Mouse (Mus musculus): ENCODE results near the gene Catsper2. TPM values are rescaled to one million over a fixed set of nuclear protein-coding genes. Genes with fewer than 3 reads are reported as not detected.

Gene Catsper2
- total and polyA plus RNA-seq, 2 experiments from 2014 or later, result 3.0 to 3.8 TPM

DNA sequence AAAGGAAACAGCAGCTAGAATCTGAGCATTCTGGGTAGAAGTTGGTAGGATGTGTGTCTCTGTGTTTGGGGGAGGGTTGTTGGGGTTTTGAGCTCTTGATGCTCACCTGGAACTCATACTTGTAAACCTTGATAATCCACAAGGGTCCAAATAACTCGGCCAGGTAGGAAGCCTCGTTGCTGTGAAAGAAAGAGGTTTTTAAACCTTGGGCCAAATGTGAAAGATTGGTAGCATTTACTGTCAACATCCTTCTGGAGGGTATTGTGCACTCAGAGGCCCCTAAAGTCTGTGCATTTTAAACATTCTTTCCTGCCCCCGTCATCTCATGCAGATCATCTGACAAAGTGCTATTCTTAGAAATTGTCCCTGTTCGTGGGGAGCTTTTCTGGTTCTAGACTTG lies 39.4 kb upstream of the Catsper2 start, which contains the start of gene Hypk:
Hypk (plus strand) TSS at position 301 of the 400 bp plus-strand sequence.
- no peak within 1 kb of the TSS for H3K4me2 ChIP-seq (ENCODE audit: low read depth, low read length, poor library complexity, severe bottlenecking)
- H3K9ac ChIP-seq (replicated peaks; ENCODE audit: low read length, poor library complexity, severe bottlenecking), result no peak within 1 kb of the TSS
- no peak for ATAC-seq (ENCODE audit: low FRiP score)
- H3K4me3 ChIP-seq (ENCODE audit: low read depth, low read length), result no peak within 1 kb of the TSS
- H3K36me3 ChIP-seq (ENCODE audit: insufficient read depth, low read length), result peaks cover 12% of the 10 kb centered on the region; the same call in 1 of the 2 replicates
- WGBS, result 83% methylated on average over 4 of the region's 4 CpGs
- 0 out of 2 replicates have a peak, but pooled peaks cover 4% of the 10 kb centered on the region for H3K4me1 ChIP-seq (ENCODE audit: insufficient read depth, low read length)
- H3K9me3 ChIP-seq (ENCODE audit: low read length), result no peaks in the 10 kb centered on the region
- TF ChIP-seq CTCF (IDR thresholded peaks at IDR 0.05), result no peak
- no peak within 1 kb of the TSS for H3K27ac ChIP-seq (ENCODE audit: low read depth, low read length)
- DNase-seq (ENCODE audit: low spot score), result no peak
- no peaks in the 10 kb centered on the region for H3K27me3 ChIP-seq (ENCODE audit: insufficient read depth, low read length)

DNA sequence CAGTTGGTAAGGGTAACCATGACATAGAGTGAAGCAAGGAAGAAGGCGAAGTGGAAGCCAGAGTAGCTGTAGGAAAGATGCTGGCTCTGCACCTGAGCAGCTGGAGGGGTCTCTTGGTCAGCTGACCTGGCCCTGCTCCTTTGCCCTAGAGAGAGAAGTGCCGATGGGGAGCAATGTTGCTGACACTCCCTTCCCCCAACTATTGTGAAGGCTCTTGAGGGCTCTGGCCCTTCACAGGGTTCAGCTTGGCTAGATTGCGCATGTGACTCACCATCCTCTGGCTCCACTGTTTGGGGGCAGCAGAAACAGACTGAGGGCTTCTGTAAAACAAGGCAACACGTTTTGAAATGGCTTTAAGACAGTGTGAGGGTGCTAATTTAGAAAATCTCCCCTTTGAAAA lies 38.8 kb upstream of the Catsper2 start:
- ATAC-seq (ENCODE audit: low FRiP score) (no peak), DNase-seq (ENCODE audit: low spot score) (no peak)
- no peak for TF ChIP-seq CTCF (IDR thresholded peaks at IDR 0.05)
- no peaks in the 10 kb centered on the region for H3K9me3 ChIP-seq (ENCODE audit: low read length)
- H3K4me2 ChIP-seq (ENCODE audit: low read depth, low read length, poor library complexity, severe bottlenecking), result no peak overlapping the region
- H3K27ac ChIP-seq (ENCODE audit: low read depth, low read length), result no peak overlapping the region
- no peaks in the 10 kb centered on the region for H3K27me3 ChIP-seq (ENCODE audit: insufficient read depth, low read length)
- no peak overlapping the region for H3K4me3 ChIP-seq (ENCODE audit: low read depth, low read length)
- H3K4me1 ChIP-seq (ENCODE audit: insufficient read depth, low read length), result 0 out of 2 replicates have a peak, but pooled peaks cover 4% of the 10 kb centered on the region
- WGBS, result 87% methylated on average over 4 of the region's 4 CpGs
- no peak overlapping the region for H3K9ac ChIP-seq (replicated peaks; ENCODE audit: low read length, poor library complexity, severe bottlenecking)
- H3K36me3 ChIP-seq (ENCODE audit: insufficient read depth, low read length), result peaks cover 12% of the 10 kb centered on the region; the same call in 1 of the 2 replicates

DNA sequence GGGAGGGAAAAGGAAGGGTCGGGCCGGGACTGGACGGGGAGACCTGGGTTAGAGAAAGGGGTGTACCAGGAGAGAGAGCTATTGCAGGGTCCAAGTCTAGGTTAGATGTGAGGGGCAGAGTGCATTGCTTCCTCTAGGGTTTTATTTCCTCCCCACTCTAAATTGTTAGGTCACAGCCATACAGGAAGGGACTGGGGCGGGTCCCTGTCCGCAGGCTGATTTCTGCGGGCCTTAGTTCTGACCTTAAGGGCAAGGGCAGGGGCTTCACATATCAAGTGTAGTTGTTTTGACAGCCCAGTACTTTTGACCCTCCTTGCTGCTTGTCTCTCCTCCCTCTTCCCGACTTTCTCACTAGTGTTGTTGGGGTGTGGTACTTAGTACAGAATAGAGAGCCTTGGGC lies 36.5 kb upstream of the Catsper2 start:
- peak overlapping the region; percentile 92 for H3K9ac ChIP-seq (replicated peaks; ENCODE audit: low read length, poor library complexity, severe bottlenecking)
- no peak for TF ChIP-seq CTCF (IDR thresholded peaks at IDR 0.05)
- H3K9me3 ChIP-seq (ENCODE audit: low read length), result no peaks in the 10 kb centered on the region
- peak overlapping the region; percentile 94 for H3K27ac ChIP-seq (ENCODE audit: low read depth, low read length)
- WGBS, result 3% methylated on average over 7 of the region's 7 CpGs
- no peaks in the 10 kb centered on the region for H3K27me3 ChIP-seq (ENCODE audit: insufficient read depth, low read length)
- H3K4me3 ChIP-seq (ENCODE audit: low read depth, low read length), result peak overlapping the region; percentile 95
- peaks cover 12% of the 10 kb centered on the region; the same call in 1 of the 2 replicates for H3K36me3 ChIP-seq (ENCODE audit: insufficient read depth, low read length)
- H3K4me2 ChIP-seq (ENCODE audit: low read depth, low read length, poor library complexity, severe bottlenecking), result peak overlapping the region; percentile 93
- DNase-seq (ENCODE audit: low spot score) (no peak), ATAC-seq (ENCODE audit: low FRiP score) (no peak)
- 0 out of 2 replicates have a peak, but pooled peaks cover 4% of the 10 kb centered on the region for H3K4me1 ChIP-seq (ENCODE audit: insufficient read depth, low read length)

DNA sequence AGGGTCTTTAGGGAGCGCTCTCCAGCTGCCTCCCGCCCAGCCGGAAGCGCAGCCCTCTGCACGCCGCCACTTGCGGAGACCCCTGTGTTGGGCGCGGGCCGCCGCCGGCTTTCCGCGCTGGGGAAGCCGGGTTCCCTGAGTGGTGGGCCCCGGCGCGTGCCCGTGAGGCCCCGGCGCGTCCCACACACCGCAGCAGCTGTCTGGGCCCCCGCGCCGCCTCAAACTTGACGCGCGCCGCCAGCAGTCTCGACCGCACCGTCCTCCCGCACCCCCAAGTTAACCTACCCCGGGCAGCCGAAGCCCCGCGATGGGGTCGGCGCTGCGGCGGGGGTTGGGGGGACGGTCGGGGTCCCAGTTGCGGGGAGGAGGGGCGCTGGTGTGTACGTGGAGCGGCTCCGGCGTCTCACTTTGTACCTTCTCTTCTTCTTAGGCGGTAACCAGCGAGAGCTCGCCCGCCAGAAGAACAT lies 36.0 kb upstream of the Catsper2 start:
- WGBS, result under 1% methylated on average over 53 of the region's 54 CpGs
- Histone ChIP-seq H3K4me3 (ENCODE audit: low read depth, low read length) (peak overlapping the region; percentile 95), H3K4me1 (ENCODE audit: insufficient read depth, low read length) (0 out of 2 replicates have a peak, but pooled peaks cover 4% of the 10 kb centered on the region), H3K9ac (replicated peaks; ENCODE audit: low read length, poor library complexity, severe bottlenecking) (peak overlapping the region; percentile 92), H3K27ac (ENCODE audit: low read depth, low read length) (peak overlapping the region; percentile 94), H3K36me3 (ENCODE audit: insufficient read depth, low read length) (peaks cover 12% of the 10 kb centered on the region; the same call in 1 of the 2 replicates), H3K4me2 (ENCODE audit: low read depth, low read length, poor library complexity, severe bottlenecking) (peak overlapping the region; percentile 93), H3K9me3 (ENCODE audit: low read length) (no peaks in the 10 kb centered on the region), H3K27me3 (ENCODE audit: insufficient read depth, low read length) (no peaks in the 10 kb centered on the region)
- ATAC-seq (ENCODE audit: low FRiP score) (peak; percentile 80), DNase-seq (ENCODE audit: low spot score) (no peak)
- TF ChIP-seq CTCF (IDR thresholded peaks at IDR 0.05), result no peak

DNA sequence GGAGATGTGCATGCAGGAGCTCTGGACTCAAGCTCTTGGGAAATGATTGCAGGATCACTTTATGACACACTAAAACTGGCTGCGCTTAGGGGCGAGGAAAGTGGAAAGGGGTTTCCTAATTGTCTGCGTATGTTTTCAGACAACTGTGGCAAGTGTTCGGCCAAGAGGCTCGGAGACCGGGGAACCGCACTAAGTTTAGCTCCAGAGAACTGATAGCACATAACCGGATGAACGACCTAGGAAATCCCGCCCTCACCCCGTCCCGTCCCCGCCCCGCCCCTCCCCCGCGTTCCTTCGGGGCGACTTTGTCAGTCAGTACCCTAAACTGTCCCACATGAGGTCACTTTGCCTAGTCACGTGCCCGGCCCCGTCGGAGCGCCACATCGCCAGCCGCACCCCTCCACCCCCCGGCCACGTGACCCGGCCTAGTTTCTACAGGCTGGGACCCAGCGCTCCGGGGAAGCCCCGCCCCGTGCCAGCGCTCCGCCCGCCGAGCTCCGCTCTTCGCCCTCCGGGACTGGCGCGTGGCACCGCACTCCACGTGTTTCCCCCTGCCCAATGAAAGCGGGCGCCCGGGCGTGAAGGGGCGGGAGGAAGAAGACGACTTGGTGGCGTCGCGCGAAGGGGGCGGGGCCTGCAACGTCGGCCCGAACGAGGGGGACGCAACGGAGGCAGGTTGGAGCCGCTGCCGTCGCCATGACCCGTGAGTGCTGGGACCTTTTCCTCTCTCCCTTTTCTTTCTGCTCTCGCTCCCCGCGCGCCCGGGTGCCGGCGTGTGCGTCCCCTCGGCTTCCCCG lies 35.3 kb upstream of the Catsper2 start, which contains the start of gene Serf2:
Serf2 (plus strand) TSS at position 457 of the 797 bp plus-strand sequence.
- peak within 1 kb of the TSS; percentile 95 for H3K4me3 ChIP-seq (ENCODE audit: low read depth, low read length)
- DNase-seq (ENCODE audit: low spot score), result peak; percentile 98
- peak within 1 kb of the TSS; percentile 92 for H3K9ac ChIP-seq (replicated peaks; ENCODE audit: low read length, poor library complexity, severe bottlenecking)
- no peaks in the 10 kb centered on the region for H3K27me3 ChIP-seq (ENCODE audit: insufficient read depth, low read length)
- no peak for TF ChIP-seq CTCF (IDR thresholded peaks at IDR 0.05)
- H3K4me1 ChIP-seq (ENCODE audit: insufficient read depth, low read length), result 0 out of 2 replicates have a peak, but pooled peaks cover 4% of the 10 kb centered on the region
- no peaks in the 10 kb centered on the region for H3K9me3 ChIP-seq (ENCODE audit: low read length)
- WGBS, result 1% methylated on average over 65 of the region's 74 CpGs
- H3K36me3 ChIP-seq (ENCODE audit: insufficient read depth, low read length), result peaks cover 12% of the 10 kb centered on the region; the same call in 1 of the 2 replicates
- ATAC-seq (ENCODE audit: low FRiP score), result peak; percentile 98
- H3K27ac ChIP-seq (ENCODE audit: low read depth, low read length), result peak within 1 kb of the TSS; percentile 94
- H3K4me2 ChIP-seq (ENCODE audit: low read depth, low read length, poor library complexity, severe bottlenecking), result peak within 1 kb of the TSS; percentile 93
